Mouse (Mus musculus) forebrain, postnatal 0 days (tissue): ENCODE data around the gene Ccdc33. TPM values are rescaled to one million over a fixed set of nuclear protein-coding genes. Genes with fewer than 3 reads are reported as not detected.
A peak's percentile ranks its signal among the peaks of the same experiment; 100 is the strongest.

Experiments
- ATAC-seq: fragments of 200-750 bp; cut with Nextera tagmentation; 2 replicates; pipeline ENCODE4 v1.8.0; 2017; ENCODE audit warnings: mild to moderate bottlenecking, moderate library complexity
- DNase-seq: peaks from one replicate; pipeline ENCODE4 v3.0.0-alpha.2; 2015
- H3K27ac ChIP-seq: fragments of 300-500 bp; sonication (generic); 2 replicates; pipeline ENCODE4 v1.5.1; 2014; ENCODE audit warnings: low read depth, mild to moderate bottlenecking, antibody characterized with exemption, low read length, moderate library complexity, mixed read lengths
- H3K27me3 ChIP-seq: fragments of 300-500 bp; sonication (generic); 2 replicates; pipeline ENCODE4 v1.6.1; 2014; ENCODE audit warnings: mild to moderate bottlenecking, low read length, mixed read lengths; ENCODE audit not compliant: insufficient read depth
- H3K36me3 ChIP-seq: fragments of 300-500 bp; sonication (generic); 2 replicates; pipeline ENCODE4 v1.6.1; 2014; ENCODE audit warnings: mild to moderate bottlenecking, moderate library complexity; ENCODE audit not compliant: insufficient read depth
- H3K4me1 ChIP-seq: fragments of 300-500 bp; sonication (generic); 2 replicates; pipeline ENCODE4 v1.6.1; 2014; ENCODE audit warnings: antibody characterized with exemption; ENCODE audit not compliant: insufficient read depth
- H3K4me2 ChIP-seq: fragments of 300-500 bp; sonication (generic); 2 replicates; pipeline ENCODE4 v1.6.1; 2014; ENCODE audit warnings: low read depth, mild to moderate bottlenecking, moderate library complexity
- H3K4me3 ChIP-seq: fragments of 300-500 bp; sonication (generic); 2 replicates; pipeline ENCODE4 v1.5.1; 2014; ENCODE audit warnings: low read depth, low read length, mixed read lengths
- H3K9ac ChIP-seq: fragments of 300-500 bp; sonication (generic); 2 replicates; pipeline ENCODE4 v1.6.1; 2014; ENCODE audit warnings: mild to moderate bottlenecking
- H3K9me3 ChIP-seq: fragments of 300-500 bp; sonication (generic); 2 replicates; pipeline ENCODE4 v1.6.1; 2016; ENCODE audit warnings: low read length
- CTCF ChIP-seq: sonication (generic); IDR thresholded peaks from 2 replicates; pipeline ENCODE4 v1.5.1; 2016; ENCODE audit warnings: antibody characterized with exemption, control low read depth, low read depth
- WGBS: fragments of 180-500 bp; shearing (Covaris S2); extraction: QIAGEN DNeasy Blood & Tissue Kit; methylation state at CpG from one replicate; pipeline ENCODE4 v1.1.7; 2014; 5-methylcytosine and 5-hydroxymethylcytosine counted together
- polyA plus RNA-seq: library from polyadenylated mRNA; unstranded; fragments of >200 nt; fragmentation: Nextera tagmentation; extraction: Ambion mirVana; gene quantifications from 2 replicates; pipeline ENCODE4 v1.2.1, GENCODE M21; 2015
- total RNA-seq: library from RNA; depleted of rRNA; stranded (reverse); fragments of >200 nt; gene quantifications from 2 replicates; pipeline ENCODE4 v1.2.3, GENCODE M21; 2014

Gene Ccdc33
- total and polyA plus RNA-seq, 2 experiments from 2014 or later: 1.1 to 3.0 TPM

GRCm38 (mm10) chr9:58114019-58114418 is 4.6 kb downstream of the Ccdc33 start:
- no peak overlapping the region for H3K4me3 ChIP-seq
- ATAC-seq (no peak), DNase-seq (no peak)
- H3K36me3 ChIP-seq: no peaks in the 10 kb centered on the region
- TF ChIP-seq CTCF: no peak
- no peaks in the 10 kb centered on the region for H3K9me3 ChIP-seq
- peak overlapping the region; percentile 96 for H3K27ac ChIP-seq
- H3K27me3 ChIP-seq: no peaks in the 10 kb centered on the region
- no peak overlapping the region; the same call in 1 of the 2 replicates for H3K4me2 ChIP-seq
- WGBS: 9% methylated on average over 9 of the region's 9 CpGs
- H3K4me1 ChIP-seq: peaks cover 46% of the 10 kb centered on the region
- H3K9ac ChIP-seq: peak overlapping the region; percentile 48; the same call in 1 of the 2 replicates

- peak; percentile 15; the same call in 1 of the 2 replicates for TF ChIP-seq CTCF
- peaks cover 46% of the 10 kb centered on the region for H3K4me1 ChIP-seq
- H3K9ac ChIP-seq: peak overlapping the region; percentile 48
- H3K27ac ChIP-seq: peak overlapping the region; percentile 96
- H3K4me2 ChIP-seq: peak overlapping the region; percentile 43
- DNase-seq: peak; percentile 58
- 4% methylated on average over 22 of the region's 22 CpGs for WGBS
- ATAC-seq: peak; percentile 16; the same call in 1 of the 2 replicates
- no peaks in the 10 kb centered on the region for H3K36me3 ChIP-seq
- 0 out of 2 replicates have a peak overlapping the region, but pooled peaks have one; percentile 1 for H3K4me3 ChIP-seq
- H3K9me3 ChIP-seq: no peaks in the 10 kb centered on the region
- no peaks in the 10 kb centered on the region for H3K27me3 ChIP-seq
Observed at GRCm38 (mm10) chr9:58113279-58113884, 5.2 kb downstream of the Ccdc33 start.

GRCm38 (mm10) chr9:58112866-58113278 is 5.8 kb downstream of the Ccdc33 start:
- Histone ChIP-seq H3K9me3 (no peaks in the 10 kb centered on the region), H3K27me3 (no peaks in the 10 kb centered on the region), H3K4me1 (peaks cover 49% of the 10 kb centered on the region), H3K36me3 (no peaks in the 10 kb centered on the region), H3K4me2 (peak overlapping the region; percentile 43), H3K27ac (peak overlapping the region; percentile 96), H3K9ac (peak overlapping the region; percentile 48), H3K4me3 (no peak overlapping the region)
- ATAC-seq (peak; percentile 75), DNase-seq (peak; percentile 83)
- WGBS: 0% methylated on average over 6 of the region's 6 CpGs
- no peak for TF ChIP-seq CTCF

DNA sequence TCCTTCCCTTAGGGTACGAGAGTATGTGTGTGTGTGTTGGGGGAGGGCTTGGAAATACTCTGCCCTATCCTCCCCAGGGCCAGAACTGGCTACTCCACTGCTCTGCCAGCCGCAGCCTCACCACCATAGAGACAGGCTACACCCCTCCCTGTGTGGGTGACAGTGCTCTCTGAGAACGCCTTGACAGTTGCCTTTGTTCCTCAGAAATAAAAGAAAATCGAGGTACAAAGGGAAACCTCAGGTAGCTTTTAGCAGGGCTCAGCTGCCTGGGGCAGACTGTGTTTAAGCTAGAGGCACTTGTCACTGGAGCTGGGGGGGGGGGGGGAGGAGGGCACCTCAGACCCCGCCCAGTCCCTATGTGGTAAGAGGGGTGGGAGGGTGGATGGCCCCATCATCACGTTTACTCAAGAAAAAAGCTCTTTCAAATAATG is 6.3 kb downstream of the Ccdc33 start:
- H3K27ac ChIP-seq: peak overlapping the region; percentile 96
- no peaks in the 10 kb centered on the region for H3K27me3 ChIP-seq
- H3K9me3 ChIP-seq: no peaks in the 10 kb centered on the region
- ATAC-seq (peak; percentile 82), DNase-seq (peak; percentile 70)
- TF ChIP-seq CTCF: no peak
- H3K4me2 ChIP-seq: 0 out of 2 replicates have a peak overlapping the region, but pooled peaks have one; percentile 43
- no peaks in the 10 kb centered on the region for H3K36me3 ChIP-seq
- H3K4me1 ChIP-seq: peaks cover 53% of the 10 kb centered on the region
- H3K9ac ChIP-seq: peak overlapping the region; percentile 48
- H3K4me3 ChIP-seq: no peak overlapping the region
- 5% methylated on average over 6 of the region's 6 CpGs for WGBS

GRCm38 (mm10) chr9:58111431-58111830 is 7.2 kb downstream of the Ccdc33 start:
- ATAC-seq (peak; percentile 19), DNase-seq (peak; percentile 75)
- Histone ChIP-seq H3K4me1 (peaks cover 53% of the 10 kb centered on the region), H3K27me3 (no peaks in the 10 kb centered on the region), H3K4me2 (no peak overlapping the region), H3K36me3 (no peaks in the 10 kb centered on the region), H3K27ac (peak overlapping the region; percentile 96), H3K9me3 (no peaks in the 10 kb centered on the region), H3K9ac (no peak overlapping the region), H3K4me3 (no peak overlapping the region)
- WGBS: 20% methylated on average over 6 of the region's 6 CpGs
- TF ChIP-seq CTCF: no peak

DNA sequence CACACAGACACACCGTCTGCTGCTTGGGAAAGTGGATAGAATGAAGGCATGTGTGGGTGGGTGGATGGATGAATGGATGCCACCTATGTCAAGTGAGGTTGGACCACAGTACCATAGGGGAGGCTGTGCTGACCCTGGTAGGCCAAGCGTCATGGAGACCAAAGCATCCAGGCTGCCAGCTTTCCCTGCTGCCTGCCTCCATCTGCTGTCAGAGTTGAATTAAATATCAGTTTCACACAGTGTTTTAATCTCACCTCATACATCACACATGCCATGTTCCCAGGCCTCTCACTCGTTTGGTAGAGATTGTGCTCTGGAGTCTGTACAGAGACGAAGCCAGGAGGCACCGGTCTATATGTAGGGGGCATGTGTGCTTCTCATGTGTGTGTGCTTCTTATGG is 7.8 kb downstream of the Ccdc33 start:
- H3K27ac ChIP-seq: peak overlapping the region; percentile 96
- no peaks in the 10 kb centered on the region for H3K9me3 ChIP-seq
- DNase-seq: peak; percentile 57
- H3K4me3 ChIP-seq: no peak overlapping the region
- H3K36me3 ChIP-seq: no peaks in the 10 kb centered on the region
- peaks cover 50% of the 10 kb centered on the region for H3K4me1 ChIP-seq
- peak; percentile 11; the same call in 1 of the 2 replicates for ATAC-seq
- no peak overlapping the region for H3K9ac ChIP-seq
- no peaks in the 10 kb centered on the region for H3K27me3 ChIP-seq
- no peak overlapping the region for H3K4me2 ChIP-seq
- no peak for TF ChIP-seq CTCF
- WGBS: 45% methylated on average over 5 of the region's 5 CpGs

DNA sequence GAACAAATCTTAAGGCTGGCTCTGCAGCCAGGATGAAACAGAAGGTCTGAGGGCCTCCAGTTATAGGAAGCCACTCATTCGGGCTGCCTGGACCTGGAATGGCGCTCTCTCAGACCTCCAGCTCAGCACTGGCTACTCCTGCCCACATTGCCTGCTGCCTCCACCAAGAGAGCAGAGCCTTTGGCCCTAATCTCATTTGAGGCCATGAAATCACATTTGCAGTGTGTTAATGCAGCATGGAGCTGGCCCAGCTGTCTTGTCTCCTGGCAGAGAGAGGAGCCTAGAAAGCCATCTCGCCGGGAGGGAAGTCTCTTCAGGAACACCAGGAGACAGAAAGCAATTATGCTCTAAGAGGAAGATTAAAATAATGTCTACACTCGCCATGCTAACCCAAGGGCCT is 11.1 kb downstream of the Ccdc33 start:
- ATAC-seq (no peak), DNase-seq (no peak)
- Histone ChIP-seq H3K4me1 (peaks cover 26% of the 10 kb centered on the region), H3K9ac (no peak overlapping the region), H3K27me3 (no peaks in the 10 kb centered on the region), H3K27ac (0 out of 2 replicates have a peak overlapping the region, but pooled peaks have one; percentile 15), H3K36me3 (no peaks in the 10 kb centered on the region), H3K4me3 (no peak overlapping the region), H3K9me3 (no peaks in the 10 kb centered on the region), H3K4me2 (no peak overlapping the region)
- WGBS: 48% methylated on average over 5 of the region's 5 CpGs
- TF ChIP-seq CTCF: no peak
